Mouse (Mus musculus) ES-E14 (cell line): ENCODE measurements around the gene Rbm6. TPM values are rescaled to one million over a fixed set of nuclear protein-coding genes. Genes with fewer than 3 reads are reported as not detected.

Experiments used
- DNase-seq: peaks from one replicate; pipeline ENCODE4 v3.0.0-alpha.2; 2013; ENCODE audit warnings: low read depth, low spot score
- H3K27ac ChIP-seq: 2 replicates; pipeline ENCODE4 v1.5.1; 2012; ENCODE audit warnings: low read depth, mild to moderate bottlenecking, low read length, moderate library complexity, mixed read lengths; ENCODE audit not compliant: poor library complexity, insufficient read depth, severe bottlenecking
- H3K36me3 ChIP-seq: 2 replicates; pipeline ENCODE4 v1.6.1; 2012; ENCODE audit warnings: mild to moderate bottlenecking, low read length, moderate library complexity, mixed read lengths; ENCODE audit not compliant: control insufficient read depth, poor library complexity, insufficient read depth, severe bottlenecking
- H3K4me1 ChIP-seq, 2 experiments: fragments of 150-350 bp in 1 of 2; sonication (generic) in 1 of 2; 2 replicates each; pipeline ENCODE4 v1.6.1; 2012; ENCODE audit warnings: low read length in 2 of 2, mild to moderate bottlenecking in 1 of 2, mixed read lengths in 1 of 2; ENCODE audit not compliant: control insufficient read depth in 2 of 2, insufficient read depth in 2 of 2, poor library complexity in 1 of 2
- H3K4me3 ChIP-seq, 2 experiments: fragments of 150-350 bp in 1 of 2; sonication (generic) in 1 of 2; 2 replicates each; pipeline ENCODE4 v1.5.1; 2012; ENCODE audit warnings: low read length in 2 of 2, low read depth in 1 of 2, mild to moderate bottlenecking in 1 of 2, mixed read lengths in 1 of 2; ENCODE audit not compliant: insufficient read depth in 1 of 2, poor library complexity in 1 of 2, severe bottlenecking in 1 of 2
- H3K9ac ChIP-seq: 2 replicates; pipeline ENCODE4 v1.6.1; 2012; ENCODE audit warnings: low read depth, mild to moderate bottlenecking, low read length, mixed read lengths; ENCODE audit not compliant: poor library complexity, insufficient read depth, severe bottlenecking
- H3K9me3 ChIP-seq: fragments of 150-350 bp; sonication (generic); 2 replicates; pipeline ENCODE4 v1.6.1; 2012; ENCODE audit warnings: low read depth, mild to moderate bottlenecking, low read length; ENCODE audit not compliant: control insufficient read depth, insufficient read depth
- CHD2 ChIP-seq: IDR thresholded peaks from 2 replicates; pipeline ENCODE4 v1.6.1; 2014; ENCODE audit warnings: mild to moderate bottlenecking, low read depth, low read length, inconsistent platforms
- HCFC1 ChIP-seq: IDR thresholded peaks from 2 replicates; pipeline ENCODE4 v1.6.1; 2012; ENCODE audit warnings: low read length, inconsistent platforms, borderline replicate concordance; ENCODE audit not compliant: insufficient read depth
- MAFK ChIP-seq: IDR thresholded peaks from 2 replicates; pipeline ENCODE4 v1.6.1; 2014; ENCODE audit warnings: mild to moderate bottlenecking, low read depth, low read length, inconsistent platforms; ENCODE audit not compliant: insufficient read depth
- ZC3H11A ChIP-seq: IDR thresholded peaks from 2 replicates; pipeline ENCODE4 v1.6.1; 2012; ENCODE audit warnings: low read depth, mild to moderate bottlenecking, inconsistent platforms, low read length, borderline replicate concordance
- ZNF384 ChIP-seq: IDR thresholded peaks from 2 replicates; pipeline ENCODE4 v1.6.1; 2012; ENCODE audit warnings: low read depth, low read length, inconsistent platforms
- in situ Hi-C, 2 experiments: fragments of 600-800 bp; cut with MboI; formaldehyde crosslinking; loops; one replicate each; pipeline ENCODE4 v1.15.1; 2025; ENCODE audit warnings: low sequenced_read_pairs in 2 of 2, inconsistent platforms in 1 of 2; ENCODE audit not compliant: unreplicated experiment in 2 of 2
- total RNA-seq: library from RNA; depleted of rRNA; stranded (reverse); fragments of 300-350 nt; gene quantifications from 2 replicates; pipeline ENCODE4 v1.2.3, GENCODE M21; 2012

Gene Rbm6
- total RNA-seq, 1 experiment, result 61.8 TPM

DNA sequence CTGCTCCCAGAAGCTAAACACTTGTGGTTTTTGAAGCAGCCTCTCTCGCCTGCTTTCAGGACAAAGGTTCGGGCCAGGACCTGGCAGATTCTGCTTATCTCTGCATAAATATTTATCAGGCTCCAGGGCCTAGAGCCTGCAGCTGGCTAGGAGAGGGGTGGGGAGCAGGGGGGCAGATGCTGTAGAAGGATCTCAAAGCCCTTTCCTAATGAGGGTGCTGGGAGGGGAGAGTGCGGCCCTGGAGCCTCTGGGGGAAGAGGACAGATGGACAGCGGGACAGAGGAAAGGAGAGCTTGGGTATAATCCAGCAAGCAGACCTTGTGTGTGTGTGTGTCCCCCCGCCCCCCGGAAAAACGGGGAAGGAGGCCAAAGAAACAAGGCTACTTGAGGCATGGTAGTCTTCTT lies 138.5 kb downstream of the Rbm6 start:
- in situ Hi-C loops, result no loop called here
- no peak overlapping the region for H3K4me3 ChIP-seq
- H3K36me3 ChIP-seq, result peaks cover 7% of the 10 kb centered on the region
- peaks cover 4 to 29% of the 10 kb centered on the region in 2 experiments; a peak in 3 of 4 replicates for H3K4me1 ChIP-seq
- DNase-seq, result no peak
- H3K9ac ChIP-seq, result no peak overlapping the region
- no peaks in the 10 kb centered on the region for H3K9me3 ChIP-seq
- TF ChIP-seq ZNF384 (no peak), ZC3H11A (no peak), MAFK (no peak), HCFC1 (no peak)
- H3K27ac ChIP-seq, result no peak overlapping the region

DNA sequence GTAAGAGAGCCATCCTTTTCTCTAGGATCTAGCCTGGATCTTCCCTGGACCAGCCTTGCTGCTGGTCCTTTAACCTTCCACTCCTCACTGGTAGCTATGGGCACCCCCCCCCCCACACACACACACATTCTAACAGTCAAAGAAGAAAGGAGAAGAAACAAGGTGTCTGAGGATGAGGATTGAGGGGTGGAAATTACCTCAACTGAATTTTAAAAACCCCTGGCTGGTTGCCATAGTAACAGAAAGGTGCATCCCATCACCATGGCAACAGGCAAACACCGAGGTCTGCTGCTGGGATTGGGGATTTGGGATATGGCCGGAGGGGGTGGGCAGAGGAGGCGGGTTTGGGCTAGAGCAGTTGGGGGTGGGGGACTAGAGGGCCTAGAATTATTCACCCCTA lies 143.3 kb downstream of the Rbm6 start:
- H3K36me3 ChIP-seq, result no peaks in the 10 kb centered on the region
- no peak for DNase-seq
- in situ Hi-C loops, result no loop called here
- H3K4me1 ChIP-seq, result peaks cover 0 to 14% of the 10 kb centered on the region in 2 experiments; a peak in 2 of 4 replicates
- H3K4me3 ChIP-seq, result no peak overlapping the region
- no peak for TF ChIP-seq CHD2
- TF ChIP-seq HCFC1, result no peak
- TF ChIP-seq MAFK, result no peak
- no peak for TF ChIP-seq ZNF384
- no peak for TF ChIP-seq ZC3H11A
- H3K9me3 ChIP-seq, result no peaks in the 10 kb centered on the region
- no peak overlapping the region for H3K9ac ChIP-seq
- H3K27ac ChIP-seq, result no peak overlapping the region

DNA sequence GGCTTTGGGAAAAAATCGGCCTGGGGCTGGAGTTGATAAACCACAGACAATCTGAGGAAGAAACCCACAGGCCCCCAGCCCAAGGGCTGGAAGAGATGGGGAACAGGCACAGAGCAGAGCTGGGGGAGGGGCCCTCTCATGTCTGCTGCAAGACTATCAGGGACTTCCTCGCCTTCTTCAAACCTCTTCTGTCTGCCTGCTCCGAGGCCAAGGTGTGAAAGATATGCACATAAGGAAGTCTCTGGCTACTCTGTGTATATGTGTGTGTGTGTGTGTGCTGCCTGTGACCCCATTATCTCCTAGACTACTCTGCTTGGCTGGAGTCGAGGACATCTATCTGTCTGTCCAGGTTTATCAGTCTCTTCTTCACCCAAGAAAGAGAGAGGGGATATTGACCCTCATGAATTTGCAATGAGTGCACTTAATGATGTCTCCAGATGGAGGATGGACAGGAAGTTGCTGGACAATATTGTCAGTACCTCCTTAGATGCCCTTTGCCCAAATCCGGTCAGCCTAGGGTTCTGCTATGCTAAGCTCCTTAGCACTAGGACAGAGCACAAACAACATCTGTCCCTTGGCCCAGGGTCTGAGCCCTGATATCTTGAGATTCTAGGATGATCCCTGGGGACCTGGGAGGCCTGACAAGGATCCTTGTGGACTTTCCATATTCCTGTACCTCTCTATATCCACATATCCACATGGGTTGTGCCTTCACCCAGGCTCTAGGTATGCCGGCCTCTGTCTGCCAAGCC lies 143.9 kb downstream of the Rbm6 start:
- TF ChIP-seq MAFK (no peak), ZC3H11A (no peak), ZNF384 (no peak), HCFC1 (no peak), CHD2 (no peak)
- no peak overlapping the region for H3K4me3 ChIP-seq
- H3K36me3 ChIP-seq, result no peaks in the 10 kb centered on the region
- DNase-seq, result no peak
- in situ Hi-C loops, result no loop called here
- H3K27ac ChIP-seq, result no peak overlapping the region
- H3K4me1 ChIP-seq, result peaks cover 3 to 15% of the 10 kb centered on the region in 2 experiments; a peak in 3 of 4 replicates
- H3K9me3 ChIP-seq, result no peaks in the 10 kb centered on the region
- no peak overlapping the region for H3K9ac ChIP-seq

DNA sequence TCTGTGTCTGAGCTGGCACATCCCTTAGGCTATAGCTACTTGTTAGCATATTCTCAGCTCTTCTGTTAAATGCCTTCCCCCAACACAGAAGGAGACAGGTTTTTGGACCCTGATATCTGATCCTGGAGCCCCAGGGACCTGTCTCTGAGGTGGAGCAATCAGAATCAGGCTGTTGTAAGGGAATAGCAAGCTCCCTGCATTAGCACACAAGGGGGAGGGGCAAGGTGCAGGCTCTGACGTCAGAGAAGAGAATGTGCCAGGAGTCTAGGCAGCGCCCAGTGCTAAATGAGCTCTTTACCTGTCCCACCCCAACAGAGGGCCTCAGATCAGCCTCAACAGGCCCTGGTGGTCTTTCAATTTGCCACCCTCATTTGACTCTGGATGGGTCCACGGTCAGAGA lies 146.0 kb downstream of the Rbm6 start:
- H3K27ac ChIP-seq, result no peak overlapping the region
- TF ChIP-seq ZC3H11A (no peak), MAFK (no peak), ZNF384 (no peak), CHD2 (no peak)
- in situ Hi-C loops, result no loop called here
- H3K9me3 ChIP-seq, result no peaks in the 10 kb centered on the region
- no peaks in the 10 kb centered on the region for H3K36me3 ChIP-seq
- peaks cover 3 to 31% of the 10 kb centered on the region in 2 experiments; a peak in 3 of 4 replicates for H3K4me1 ChIP-seq
- no peak overlapping the region for H3K4me3 ChIP-seq
- no peak for DNase-seq
- no peak overlapping the region for H3K9ac ChIP-seq

DNA sequence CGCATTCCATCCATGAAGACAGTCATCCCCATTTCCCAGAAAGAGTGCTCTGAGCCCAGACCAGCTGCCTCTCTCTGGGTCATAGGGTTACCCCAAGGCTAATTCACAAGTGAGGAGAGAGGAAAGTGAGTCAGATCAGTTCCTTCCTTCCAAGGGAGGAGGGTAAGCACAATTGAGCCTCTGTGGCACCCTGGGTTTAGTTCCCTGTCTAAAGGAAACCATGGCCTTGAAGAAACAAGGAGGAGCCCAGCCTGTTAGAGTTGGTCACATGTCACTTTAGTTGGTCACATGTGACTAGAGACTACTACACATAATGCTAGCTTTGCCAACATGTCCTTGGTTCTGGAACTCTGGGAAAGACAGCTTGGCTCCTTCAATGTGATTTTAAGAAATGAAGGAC lies 148.2 kb downstream of the Rbm6 start:
- Histone ChIP-seq H3K4me1 (peaks cover 3 to 31% of the 10 kb centered on the region in 2 experiments; a peak in 3 of 4 replicates), H3K4me3 (no peak overlapping the region), H3K36me3 (no peaks in the 10 kb centered on the region), H3K27ac (no peak overlapping the region), H3K9ac (no peak overlapping the region), H3K9me3 (no peaks in the 10 kb centered on the region)
- TF ChIP-seq MAFK (no peak), ZC3H11A (no peak), CHD2 (no peak), ZNF384 (no peak), HCFC1 (no peak)
- in situ Hi-C loops, result no loop called here
- DNase-seq, result no peak
